Mouse (Mus musculus): Measurements from ENCODE around the gene Snapc4. TPM values are rescaled to one million over a fixed set of nuclear protein-coding genes. Genes with fewer than 3 reads are reported as not detected.
"Not testable (repeated sequence)": the region's sequence is repeated elsewhere in the genome, so short reads cannot be mapped to it uniquely, and the experiment has no call there.

Gene Snapc4
- total RNA-seq, 2 experiments from 2014 or later, result 23.4 to 25.9 TPM

GRCm38 (mm10) chr2:26387713-26388112 lies 7.3 kb upstream of the Snapc4 start:
- no peak for ATAC-seq (replicated peaks; ENCODE audit: poor library complexity, severe bottlenecking)

GRCm38 (mm10) chr2:26380871-26381270 lies 418 bp upstream of the Snapc4 start:
- not testable (repeated sequence) for ATAC-seq (replicated peaks; ENCODE audit: poor library complexity, severe bottlenecking)

GRCm38 (mm10) chr2:26372396-26372795 lies 8.1 kb downstream of the Snapc4 start:
- no peak for ATAC-seq (replicated peaks; ENCODE audit: poor library complexity, severe bottlenecking)

- no peak for ATAC-seq (replicated peaks; ENCODE audit: poor library complexity, severe bottlenecking)
Measured at GRCm38 (mm10) chr2:26368572-26368971, 11.9 kb downstream of the Snapc4 start.

- ATAC-seq (replicated peaks; ENCODE audit: poor library complexity, severe bottlenecking), result no peak
Measured at GRCm38 (mm10) chr2:26367911-26368310, 12.5 kb downstream of the Snapc4 start.

- no peak for ATAC-seq (replicated peaks; ENCODE audit: poor library complexity, severe bottlenecking)
Measured at GRCm38 (mm10) chr2:26364738-26365465, 15.6 kb downstream of the Snapc4 start.

- no peak for ATAC-seq (replicated peaks; ENCODE audit: poor library complexity, severe bottlenecking)
Measured at GRCm38 (mm10) chr2:26363481-26363880, 17.0 kb downstream of the Snapc4 start.

- ATAC-seq (replicated peaks; ENCODE audit: poor library complexity, severe bottlenecking), result no peak
Measured at GRCm38 (mm10) chr2:26362991-26363390, 17.5 kb downstream of the Snapc4 start.

- peak; percentile 85 for ATAC-seq (replicated peaks; ENCODE audit: poor library complexity, severe bottlenecking)
Measured at GRCm38 (mm10) chr2:26360772-26361171, 19.7 kb downstream of the Snapc4 start, which contains the start of gene Card9. Gene Card9, minus strand, starts transcription at chr2:26360918.

GRCm38 (mm10) chr2:26359983-26360382 lies 20.5 kb downstream of the Snapc4 start:
- peak; percentile 75 for ATAC-seq (replicated peaks; ENCODE audit: poor library complexity, severe bottlenecking)

GRCm38 (mm10) chr2:26358667-26359320 lies 21.7 kb downstream of the Snapc4 start:
- no peak for ATAC-seq (replicated peaks; ENCODE audit: poor library complexity, severe bottlenecking)

GRCm38 (mm10) chr2:26357484-26357883 lies 23.0 kb downstream of the Snapc4 start:
- ATAC-seq (replicated peaks; ENCODE audit: poor library complexity, severe bottlenecking), result no peak

GRCm38 (mm10) chr2:26356678-26357077 lies 23.8 kb downstream of the Snapc4 start:
- ATAC-seq (replicated peaks; ENCODE audit: poor library complexity, severe bottlenecking), result no peak

GRCm38 (mm10) chr2:26356231-26356630 lies 24.2 kb downstream of the Snapc4 start:
- no peak for ATAC-seq (replicated peaks; ENCODE audit: poor library complexity, severe bottlenecking)

- ATAC-seq (replicated peaks; ENCODE audit: poor library complexity, severe bottlenecking), result no peak
Measured at GRCm38 (mm10) chr2:26354401-26354800, 26.1 kb downstream of the Snapc4 start.

GRCm38 (mm10) chr2:26353066-26353980 lies 27.1 kb downstream of the Snapc4 start:
- no peak for ATAC-seq (replicated peaks; ENCODE audit: poor library complexity, severe bottlenecking)

- peak; percentile 12; the same call in 1 of the 2 replicates for ATAC-seq (replicated peaks; ENCODE audit: poor library complexity, severe bottlenecking)
Measured at GRCm38 (mm10) chr2:26352291-26352910, 28.1 kb downstream of the Snapc4 start.

GRCm38 (mm10) chr2:26351358-26352290 lies 28.8 kb downstream of the Snapc4 start, which contains the start of gene Dnlz:
Gene Dnlz, minus strand, starts transcription at chr2:26352110.
- peak; percentile 82 for ATAC-seq (replicated peaks; ENCODE audit: poor library complexity, severe bottlenecking)

- no peak for ATAC-seq (replicated peaks; ENCODE audit: poor library complexity, severe bottlenecking)
Measured at GRCm38 (mm10) chr2:26348241-26348640, 32.2 kb downstream of the Snapc4 start.

All from granulocyte monocyte progenitor cell, adult 5-6 weeks (primary cell).